Mouse (Mus musculus): ENCODE results near the gene Psmd2.

GRCm38 (mm10) chr16:20710810-20711209 is 59.4 kb downstream of the Psmd2 start:
- TF ChIP-seq CTCF (IDR thresholded peaks at IDR 0.05; ENCODE audit: low read depth, low read length) (peak; percentile 18), POLR2A (IDR thresholded peaks at IDR 0.05; ENCODE audit: insufficient read depth, low read length) (no peak), EP300 (IDR thresholded peaks at IDR 0.05; ENCODE audit: insufficient read depth, low read depth, low read length) (no peak)

Measured in ES-Bruce4 (cell line).